Mouse (Mus musculus) heart, adult 2 months (tissue): ENCODE data around the gene Sh2d1b1. TPM values are rescaled to one million over a fixed set of nuclear protein-coding genes. Genes with fewer than 3 reads are reported as not detected.
A peak's percentile ranks its signal among the peaks of the same experiment; 100 is the strongest.

Source experiments
- DNase-seq, 2 experiments: peaks; one replicate each; pipeline ENCODE4 v3.0.0; 2021
- H3K27ac ChIP-seq: fragments of 200-600 bp; 2 replicates; pipeline ENCODE4 v1.8.1; 2022
- H3K27me3 ChIP-seq: fragments of 200-500 bp; 2 replicates; pipeline ENCODE4 v1.6.1; 2012; ENCODE audit warnings: mild to moderate bottlenecking, low read length, inconsistent platforms, mixed read lengths; ENCODE audit not compliant: control insufficient read depth, insufficient read depth
- H3K36me3 ChIP-seq: fragments of 200-500 bp; 2 replicates; pipeline ENCODE4 v1.6.1; 2012; ENCODE audit warnings: low read length, inconsistent platforms; ENCODE audit not compliant: control insufficient read depth, insufficient read depth
- H3K4me1 ChIP-seq: fragments of 200-500 bp; 2 replicates; pipeline ENCODE4 v1.6.1; 2011; ENCODE audit warnings: low read length; ENCODE audit not compliant: control insufficient read depth, insufficient read depth
- H3K4me3 ChIP-seq: fragments of 200-600 bp; 2 replicates; pipeline ENCODE4 v1.8.1; 2022
- H3K79me2 ChIP-seq: fragments of 200-500 bp; replicated peaks from 2 replicates; pipeline ENCODE4 v1.6.1; 2012; ENCODE audit warnings: mild to moderate bottlenecking, inconsistent platforms, low read length, moderate library complexity, mixed read lengths; ENCODE audit not compliant: control insufficient read depth, insufficient read depth
- H3K9ac ChIP-seq: fragments of 200-500 bp; 2 replicates; pipeline ENCODE4 v1.6.1; 2012; ENCODE audit warnings: low read depth, mild to moderate bottlenecking, control low read depth, inconsistent platforms, low read length, mixed read lengths
- CTCF ChIP-seq: fragments of 200-600 bp; IDR thresholded peaks from 2 replicates; pipeline ENCODE4 v1.8.1; 2022; ENCODE audit warnings: antibody characterized with exemption, mild to moderate bottlenecking, moderate library complexity
- EP300 ChIP-seq: fragments of 200-500 bp; IDR thresholded peaks from 2 replicates; pipeline ENCODE4 v1.6.1; 2011; ENCODE audit warnings: low read depth, low read length, control low read depth; ENCODE audit not compliant: insufficient read depth
- POLR2A ChIP-seq: fragments of 200-500 bp; IDR thresholded peaks from 2 replicates; pipeline ENCODE4 v1.6.1; 2011; ENCODE audit warnings: mild to moderate bottlenecking, low read depth, low read length, control low read depth; ENCODE audit not compliant: insufficient read depth
- WGBS: fragments of 180-500 bp; shearing (Covaris S2); methylation state at CpG from one replicate; pipeline ENCODE4 v1.1.7; 2018; 5-methylcytosine and 5-hydroxymethylcytosine counted together
- intact Hi-C: fragments of 180-260 bp; cut with DNase I; formaldehyde crosslinking; loops from one replicate; pipeline ENCODE4 v1.15.1; 2025
- polyA plus RNA-seq: library from polyadenylated mRNA; depleted of rRNA; stranded (reverse); fragments of >200 nt; gene quantifications from 2 replicates; pipeline ENCODE4 v1.2.3, GENCODE M21; 2012; rRNA removed
- total RNA-seq, 2 experiments: library from RNA; stranded (reverse); gene quantifications; 2 replicates each; pipeline ENCODE4 v1.2.3; 2021

Sh2d1b1 gene
- total and polyA plus RNA-seq, 3 experiments, result 0.09 to 0.18 (median 0.14) TPM

- Histone ChIP-seq H3K36me3 (no peaks in the 10 kb centered on the region), H3K9ac (no peak overlapping the region), H3K79me2 (no peaks in the 10 kb centered on the region), H3K27ac (no peak overlapping the region), H3K27me3 (no peaks in the 10 kb centered on the region), H3K4me1 (peaks cover 1% of the 10 kb centered on the region; the same call in 1 of the 2 replicates), H3K4me3 (no peak overlapping the region)
- DNase-seq, result no peak
- intact Hi-C loops, result no loop called here
- 57% methylated on average over 6 of the region's 6 CpGs for WGBS
- no peak for TF ChIP-seq CTCF
- TF ChIP-seq EP300, result no peak
- TF ChIP-seq POLR2A, result no peak
Measured at GRCm38 (mm10) chr1:170331926-170332325, 54.8 kb downstream of the Sh2d1b1 start.

DNA sequence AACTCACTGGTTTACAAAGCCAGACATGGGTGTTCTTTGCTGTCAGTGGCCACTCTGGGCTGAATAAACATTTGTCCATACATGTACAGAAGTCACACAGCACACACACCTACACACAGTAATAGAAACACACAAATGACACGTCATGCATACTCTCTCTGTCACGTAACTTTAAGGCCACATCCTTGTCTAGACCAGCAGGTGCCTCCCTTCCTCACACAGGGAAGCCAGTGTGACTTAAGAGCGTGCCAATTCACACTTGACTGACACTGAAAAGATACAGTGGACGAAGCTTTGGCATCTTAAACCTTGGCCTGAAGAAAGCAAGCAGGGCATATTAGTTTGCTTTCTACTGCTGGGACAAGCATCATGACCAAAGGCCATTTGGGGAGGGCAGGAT lies 55.7 kb downstream of the Sh2d1b1 start:
- DNase-seq, result no peak
- Histone ChIP-seq H3K27me3 (no peaks in the 10 kb centered on the region), H3K4me3 (no peak overlapping the region), H3K9ac (no peak overlapping the region), H3K79me2 (no peaks in the 10 kb centered on the region), H3K36me3 (no peaks in the 10 kb centered on the region), H3K4me1 (peaks cover 1% of the 10 kb centered on the region; the same call in 1 of the 2 replicates), H3K27ac (no peak overlapping the region)
- intact Hi-C loops, result no loop called here
- TF ChIP-seq CTCF, result peak; percentile 15
- TF ChIP-seq POLR2A, result no peak
- WGBS, result 80% methylated on average over 4 of the region's 4 CpGs

Other genes starting within 250 kb of the Sh2d1b1 start
- 10 to 100 TPM; 21.9 to 22.5 TPM for gene Ddr2, start 166.6 kb upstream of the Sh2d1b1 start, total RNA-seq
- gene Ddr2, start 166.6 kb upstream of the Sh2d1b1 start, polyA plus RNA-seq, result 10.3 and 22.8 TPM in 2 replicates
- 10 to 100 TPM; 51.6 to 55.2 TPM for gene Uap1, start 102.4 kb upstream of the Sh2d1b1 start, total RNA-seq
- gene Uap1, start 102.4 kb upstream of the Sh2d1b1 start, polyA plus RNA-seq, result 21.6 and 39.9 TPM in 2 replicates
- 10 to 100 TPM; 21.7 to 23.4 TPM for gene Uhmk1, start 61.9 kb upstream of the Sh2d1b1 start, total RNA-seq
- gene Uhmk1, start 61.9 kb upstream of the Sh2d1b1 start, polyA plus RNA-seq, result 6.5 and 14.9 TPM in 2 replicates
- gene Sh2d1b2, start 44.6 kb upstream of the Sh2d1b1 start, total RNA-seq, result not detected
- not detected in 2 replicates for gene Sh2d1b2, start 44.6 kb upstream of the Sh2d1b1 start, polyA plus RNA-seq
- 1 to 10 TPM; 9.2 to 9.3 TPM for gene Gm7694, start 29.0 kb downstream of the Sh2d1b1 start, total RNA-seq
- gene Gm7694, start 29.0 kb downstream of the Sh2d1b1 start, polyA plus RNA-seq, result 7.7 and 7.9 TPM in 2 replicates
- gene Spata46, start 31.5 kb downstream of the Sh2d1b1 start, total RNA-seq, result not detected
- 0.51 TPM in 1 of 2 replicates, not detected in the other for gene Spata46, start 31.5 kb downstream of the Sh2d1b1 start, polyA plus RNA-seq